Mouse (Mus musculus): Measurements from ENCODE around the gene Gm37240. TPM values are rescaled to one million over a fixed set of nuclear protein-coding genes. Genes with fewer than 3 reads are reported as not detected.
"Not testable (repeated sequence)": the region's sequence is repeated elsewhere in the genome, so short reads cannot be mapped to it uniquely, and the experiment has no call there.

Gene Gm37240
- polyA plus RNA-seq, 1 experiment from 2014 or later: 14.9 TPM

DNA sequence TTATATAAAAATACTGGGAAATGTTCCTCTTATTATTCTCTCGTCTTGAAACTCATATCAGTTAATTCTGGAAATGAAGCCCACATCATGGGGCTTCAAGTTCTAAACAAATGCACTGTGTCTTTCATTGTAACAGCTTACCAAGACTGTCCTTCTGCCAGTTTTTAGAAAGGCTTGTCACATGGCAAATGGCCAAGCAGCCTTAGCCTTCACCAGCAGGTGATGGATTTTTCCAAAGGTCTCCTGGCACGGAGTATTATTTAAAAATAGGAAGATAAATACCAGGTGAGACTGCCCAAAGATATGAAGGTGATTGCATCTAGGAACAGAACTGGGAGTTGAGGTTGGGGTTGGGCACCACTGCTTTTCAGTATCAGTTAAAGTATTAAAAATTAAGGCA lies 304.6 kb downstream of the Gm37240 start:
- WGBS: 72% methylated on average over 2 of the region's 2 CpGs

GRCm38 (mm10) chr3:85573864-85574830 lies 313.2 kb downstream of the Gm37240 start, which contains the start of gene Gatb:
Gatb (plus strand) TSS chr3:85574119.
- H3K4me2 ChIP-seq: peak within 1 kb of the TSS; percentile 71
- H3K27me3 ChIP-seq: no peaks in the 10 kb centered on the region
- no peaks in the 10 kb centered on the region for H3K9me3 ChIP-seq
- ATAC-seq (ENCODE audit: insufficient number of reproducible peaks, low FRiP score, low TSS enrichment, low read depth): peak; percentile 99
- peaks cover 3% of the 10 kb centered on the region; the same call in 1 of the 2 replicates for H3K4me1 ChIP-seq
- H3K27ac ChIP-seq: peak within 1 kb of the TSS; percentile 78
- H3K9ac ChIP-seq: peak within 1 kb of the TSS; percentile 76
- no peaks in the 10 kb centered on the region for H3K36me3 ChIP-seq
- H3K4me3 ChIP-seq: peak within 1 kb of the TSS; percentile 78
- 3% methylated on average over 41 of the region's 41 CpGs for WGBS

More for the DNA sequence above, 304.6 kb downstream of the Gm37240 start:
- no peak for ATAC-seq (ENCODE audit: insufficient number of reproducible peaks, low FRiP score, low TSS enrichment, low read depth)
- Histone ChIP-seq H3K4me3 (no peak overlapping the region), H3K27me3 (no peaks in the 10 kb centered on the region), H3K4me1 (no peaks in the 10 kb centered on the region), H3K4me2 (no peak overlapping the region), H3K9ac (no peak overlapping the region), H3K36me3 (no peaks in the 10 kb centered on the region), H3K9me3 (no peaks in the 10 kb centered on the region), H3K27ac (no peak overlapping the region)

DNA sequence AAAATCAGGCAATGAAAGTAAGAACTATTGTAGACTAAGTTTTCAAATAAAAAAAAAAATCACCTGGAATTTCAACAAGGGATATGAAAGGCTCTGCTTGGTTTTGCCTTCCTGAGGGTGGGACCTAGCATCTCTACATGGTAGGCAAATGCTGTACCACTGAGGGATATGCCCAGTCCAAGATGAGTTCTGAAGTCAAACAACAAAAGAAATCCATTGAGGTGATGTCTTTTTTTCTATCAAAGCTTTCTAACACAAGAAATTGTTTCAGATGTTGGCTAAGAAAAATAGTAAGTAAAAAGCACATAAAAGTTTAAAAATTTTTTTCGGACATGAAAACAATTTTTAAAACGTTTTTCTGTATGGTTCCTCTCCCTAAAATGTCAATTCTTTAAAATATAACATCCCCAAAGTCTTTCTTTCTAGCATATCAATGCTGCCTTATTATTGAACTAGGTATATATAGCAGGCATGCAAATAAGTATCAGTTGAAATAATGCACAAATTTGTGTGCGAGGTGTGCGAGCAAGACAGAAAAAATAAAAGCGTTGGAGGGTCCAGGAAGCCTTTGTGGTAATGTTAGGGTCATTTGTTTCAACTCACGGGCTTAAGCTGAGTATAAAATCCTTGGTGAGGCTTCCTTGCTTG lies 314.0 kb downstream of the Gm37240 start:
- 27% methylated on average over 6 of the region's 6 CpGs for WGBS
- Histone ChIP-seq H3K9ac (no peak overlapping the region), H3K4me3 (peak overlapping the region; percentile 78), H3K4me1 (peaks cover 3% of the 10 kb centered on the region; the same call in 1 of the 2 replicates), H3K9me3 (no peaks in the 10 kb centered on the region), H3K36me3 (no peaks in the 10 kb centered on the region), H3K27me3 (no peaks in the 10 kb centered on the region), H3K4me2 (peak overlapping the region; percentile 49), H3K27ac (no peak overlapping the region)
- no peak for ATAC-seq (ENCODE audit: insufficient number of reproducible peaks, low FRiP score, low TSS enrichment, low read depth)

GRCm38 (mm10) chr3:85572502-85572901 lies 314.8 kb downstream of the Gm37240 start:
- not testable (repeated sequence) for ATAC-seq (ENCODE audit: insufficient number of reproducible peaks, low FRiP score, low TSS enrichment, low read depth); H3K9ac ChIP-seq; H3K36me3 ChIP-seq; H3K27me3 ChIP-seq; H3K4me1 ChIP-seq; H3K4me3 ChIP-seq; H3K27ac ChIP-seq; H3K9me3 ChIP-seq; H3K4me2 ChIP-seq
- 93% methylated on average over 8 of the region's 8 CpGs for WGBS

- H3K36me3 ChIP-seq: no peaks in the 10 kb centered on the region
- no peak overlapping the region for H3K9ac ChIP-seq
- H3K4me2 ChIP-seq: no peak overlapping the region
- 45% methylated on average over 2 of the region's 2 CpGs for WGBS
- ATAC-seq (ENCODE audit: insufficient number of reproducible peaks, low FRiP score, low TSS enrichment, low read depth): no peak
- no peaks in the 10 kb centered on the region for H3K27me3 ChIP-seq
- no peak overlapping the region for H3K4me3 ChIP-seq
- no peak overlapping the region for H3K27ac ChIP-seq
- H3K9me3 ChIP-seq: no peaks in the 10 kb centered on the region
- peaks cover 3% of the 10 kb centered on the region; the same call in 1 of the 2 replicates for H3K4me1 ChIP-seq
These were observed 316.0 kb downstream of the Gm37240 start for GRCm38 (mm10) chr3:85571276-85571675.

GRCm38 (mm10) chr3:85564603-85565002 lies 322.7 kb downstream of the Gm37240 start:
- H3K9me3 ChIP-seq: no peaks in the 10 kb centered on the region
- WGBS: 52% methylated on average over 2 of the region's 2 CpGs
- H3K27ac ChIP-seq: no peak overlapping the region
- no peak overlapping the region for H3K4me3 ChIP-seq
- H3K27me3 ChIP-seq: no peaks in the 10 kb centered on the region
- no peak overlapping the region for H3K9ac ChIP-seq
- H3K4me2 ChIP-seq: no peak overlapping the region
- no peak for ATAC-seq (ENCODE audit: insufficient number of reproducible peaks, low FRiP score, low TSS enrichment, low read depth)
- no peaks in the 10 kb centered on the region for H3K36me3 ChIP-seq
- H3K4me1 ChIP-seq: no peaks in the 10 kb centered on the region

- no peak overlapping the region for H3K4me3 ChIP-seq
- H3K4me2 ChIP-seq: no peak overlapping the region
- H3K9ac ChIP-seq: no peak overlapping the region
- 84% methylated on average over 6 of the region's 6 CpGs for WGBS
- H3K4me1 ChIP-seq: 0 out of 2 replicates have a peak, but pooled peaks cover 4% of the 10 kb centered on the region
- no peaks in the 10 kb centered on the region for H3K27me3 ChIP-seq
- ATAC-seq (ENCODE audit: insufficient number of reproducible peaks, low FRiP score, low TSS enrichment, low read depth): no peak
- no peaks in the 10 kb centered on the region for H3K36me3 ChIP-seq
- H3K9me3 ChIP-seq: no peaks in the 10 kb centered on the region
- no peak overlapping the region for H3K27ac ChIP-seq
These were observed 333.5 kb downstream of the Gm37240 start for GRCm38 (mm10) chr3:85553731-85554277.

DNA sequence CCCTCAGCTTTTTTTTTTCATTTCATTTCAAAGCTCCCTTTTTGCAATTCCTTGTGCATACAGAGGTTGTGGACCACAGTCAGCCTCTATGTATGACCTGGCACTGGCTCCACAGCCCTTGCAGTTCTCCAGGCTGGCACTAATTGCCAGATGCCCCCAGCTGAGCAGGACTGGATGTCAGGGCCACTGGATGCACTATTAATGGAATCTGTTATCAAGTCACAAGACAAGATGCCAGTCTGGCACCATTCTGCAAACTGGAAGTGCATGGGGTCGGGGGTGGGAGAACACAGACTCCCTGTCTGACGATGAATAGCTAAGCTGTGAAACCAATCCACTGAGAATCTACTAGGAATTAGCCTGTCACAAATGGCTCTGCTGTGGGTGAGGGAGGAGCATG lies 336.0 kb downstream of the Gm37240 start:
- H3K36me3 ChIP-seq: no peaks in the 10 kb centered on the region
- 0 out of 2 replicates have a peak, but pooled peaks cover 4% of the 10 kb centered on the region for H3K4me1 ChIP-seq
- no peak overlapping the region for H3K4me2 ChIP-seq
- ATAC-seq (ENCODE audit: insufficient number of reproducible peaks, low FRiP score, low TSS enrichment, low read depth): no peak
- no peak overlapping the region for H3K27ac ChIP-seq
- H3K9me3 ChIP-seq: no peaks in the 10 kb centered on the region
- no peaks in the 10 kb centered on the region for H3K27me3 ChIP-seq
- 73% methylated on average over 2 of the region's 2 CpGs for WGBS
- no peak overlapping the region for H3K9ac ChIP-seq
- H3K4me3 ChIP-seq: no peak overlapping the region

- WGBS: 43% methylated on average over 4 of the region's 4 CpGs
- Histone ChIP-seq H3K4me2 (no peak overlapping the region), H3K4me1 (0 out of 2 replicates have a peak, but pooled peaks cover 4% of the 10 kb centered on the region), H3K9ac (no peak overlapping the region), H3K9me3 (no peaks in the 10 kb centered on the region), H3K36me3 (no peaks in the 10 kb centered on the region), H3K27ac (no peak overlapping the region), H3K4me3 (no peak overlapping the region), H3K27me3 (no peaks in the 10 kb centered on the region)
- no peak for ATAC-seq (ENCODE audit: insufficient number of reproducible peaks, low FRiP score, low TSS enrichment, low read depth)
These were observed 337.0 kb downstream of the Gm37240 start for GRCm38 (mm10) chr3:85550312-85550711.

- Histone ChIP-seq H3K9me3 (no peaks in the 10 kb centered on the region), H3K9ac (no peak overlapping the region), H3K27me3 (no peaks in the 10 kb centered on the region), H3K4me3 (no peak overlapping the region), H3K4me1 (no peaks in the 10 kb centered on the region), H3K4me2 (no peak overlapping the region), H3K27ac (no peak overlapping the region), H3K36me3 (no peaks in the 10 kb centered on the region)
- no peak for ATAC-seq (ENCODE audit: insufficient number of reproducible peaks, low FRiP score, low TSS enrichment, low read depth)
- WGBS: 58% methylated on average over 2 of the region's 2 CpGs
These were observed 343.7 kb downstream of the Gm37240 start for GRCm38 (mm10) chr3:85543652-85544051.

GRCm38 (mm10) chr3:85542765-85543164 lies 344.6 kb downstream of the Gm37240 start:
- Histone ChIP-seq H3K27ac (no peak overlapping the region), H3K4me3 (no peak overlapping the region), H3K9ac (no peak overlapping the region), H3K9me3 (no peaks in the 10 kb centered on the region), H3K4me2 (no peak overlapping the region), H3K27me3 (no peaks in the 10 kb centered on the region), H3K36me3 (no peaks in the 10 kb centered on the region), H3K4me1 (no peaks in the 10 kb centered on the region)
- ATAC-seq (ENCODE audit: insufficient number of reproducible peaks, low FRiP score, low TSS enrichment, low read depth): no peak
- WGBS: 58% methylated on average over 3 of the region's 3 CpGs

Data from limb, embryonic 15.5 days (tissue).